Mouse (Mus musculus) MEL-GATA-1-ER (cell line): Measurements from ENCODE around the gene Cadps2.

Experiments used
- DNase-seq: peaks from one replicate; pipeline ENCODE4 v3.0.0-alpha.2; 2012; ENCODE audit warnings: low read depth; ENCODE audit errors: extremely low read depth

Cadps2 gene

DNA sequence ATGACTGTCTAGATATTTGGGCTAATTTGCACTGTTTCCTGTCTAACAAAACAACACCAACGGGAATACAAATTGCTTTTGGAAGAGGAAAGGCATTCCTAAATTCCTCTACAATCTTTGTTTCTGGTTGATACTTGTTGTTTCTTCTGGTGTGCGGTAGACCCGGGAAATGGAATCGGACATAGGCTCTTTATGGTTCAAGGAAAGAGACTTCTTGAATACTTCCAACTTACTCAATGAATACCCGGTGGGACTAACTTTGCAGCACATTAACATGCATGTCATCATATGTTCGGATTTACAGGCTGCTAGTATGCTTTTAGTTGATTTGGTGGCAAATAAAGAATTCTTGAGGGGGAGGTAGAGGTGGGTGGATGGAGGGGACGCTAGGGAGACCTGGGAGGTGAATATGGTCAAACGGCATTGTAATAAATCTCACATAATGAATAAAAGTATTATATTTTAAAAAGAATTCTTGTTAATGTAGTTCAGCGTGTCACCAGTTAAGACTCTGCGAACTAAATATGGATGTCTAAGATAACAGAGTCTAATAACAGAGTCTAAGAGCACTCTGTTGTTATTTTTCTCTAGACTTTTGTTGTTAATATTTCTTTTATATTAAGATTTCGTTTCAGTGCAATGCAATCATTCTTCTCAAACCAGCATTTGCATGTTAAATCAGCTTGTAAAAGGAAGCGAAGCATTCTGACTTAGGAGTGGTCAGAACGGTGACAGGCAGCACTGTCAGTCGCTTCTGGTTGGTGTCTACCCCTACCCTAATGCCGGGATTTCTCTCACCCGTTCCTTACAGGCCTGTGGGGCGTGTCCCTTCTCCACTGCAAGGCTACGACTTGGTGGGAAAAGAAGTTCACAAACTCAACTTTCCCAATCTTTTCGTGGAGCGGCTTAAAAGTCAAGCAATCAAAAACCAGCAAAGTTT lies 586.8 kb downstream of the Cadps2 start:
- no peak for DNase-seq

DNA sequence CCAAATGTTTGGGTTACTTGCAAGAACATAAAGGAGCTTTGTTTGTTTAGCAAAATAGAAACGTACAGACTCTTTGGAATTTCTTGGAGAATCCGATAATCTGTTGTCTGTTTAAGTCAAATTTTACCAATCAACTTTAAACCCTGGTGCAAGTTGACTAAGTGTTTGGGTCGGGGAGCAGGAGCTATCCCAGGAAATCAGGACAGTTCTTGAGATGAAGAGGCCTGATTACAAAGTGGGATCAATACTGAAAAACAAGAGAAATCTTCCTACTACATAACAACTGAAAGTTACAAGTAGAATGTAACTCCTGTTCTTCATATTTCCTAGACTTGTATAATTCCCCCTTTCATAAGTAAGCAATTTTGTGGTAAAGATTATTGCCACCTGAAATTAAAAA lies 587.8 kb downstream of the Cadps2 start:
- no peak for DNase-seq

DNA sequence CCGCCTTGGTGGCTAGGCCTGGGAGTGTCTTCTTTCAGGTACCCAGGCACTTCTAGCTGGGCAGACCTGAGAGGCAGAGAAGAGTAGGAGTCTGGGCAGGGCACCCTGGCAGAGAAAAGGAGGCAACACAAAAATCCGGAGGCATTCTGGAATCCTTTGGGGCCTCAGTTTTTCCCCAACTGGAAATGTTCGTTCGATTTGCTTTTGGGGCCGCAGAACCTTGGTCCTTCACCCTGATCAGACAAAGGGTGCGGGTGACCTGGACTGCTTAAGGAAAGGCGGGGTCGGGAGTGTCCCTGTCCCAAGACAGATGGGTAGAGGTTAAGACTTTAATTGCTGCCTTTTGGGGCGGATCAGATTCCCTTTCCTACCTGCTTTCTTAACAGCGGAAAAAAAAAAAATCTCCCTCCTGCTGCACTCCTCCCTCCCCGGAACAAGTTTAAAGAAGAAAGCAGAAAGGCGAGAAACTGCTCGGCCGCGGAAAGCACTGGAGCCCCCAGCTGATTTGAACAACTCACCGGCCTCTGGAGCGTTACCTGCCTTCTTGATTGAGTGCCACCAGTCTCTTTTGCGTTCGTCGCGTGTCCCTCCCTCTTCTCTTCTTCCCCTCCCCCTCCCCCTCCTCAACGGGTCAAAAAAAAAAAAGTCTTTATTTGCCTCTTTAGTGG lies 588.8 kb downstream of the Cadps2 start:
- DNase-seq = no peak

DNA sequence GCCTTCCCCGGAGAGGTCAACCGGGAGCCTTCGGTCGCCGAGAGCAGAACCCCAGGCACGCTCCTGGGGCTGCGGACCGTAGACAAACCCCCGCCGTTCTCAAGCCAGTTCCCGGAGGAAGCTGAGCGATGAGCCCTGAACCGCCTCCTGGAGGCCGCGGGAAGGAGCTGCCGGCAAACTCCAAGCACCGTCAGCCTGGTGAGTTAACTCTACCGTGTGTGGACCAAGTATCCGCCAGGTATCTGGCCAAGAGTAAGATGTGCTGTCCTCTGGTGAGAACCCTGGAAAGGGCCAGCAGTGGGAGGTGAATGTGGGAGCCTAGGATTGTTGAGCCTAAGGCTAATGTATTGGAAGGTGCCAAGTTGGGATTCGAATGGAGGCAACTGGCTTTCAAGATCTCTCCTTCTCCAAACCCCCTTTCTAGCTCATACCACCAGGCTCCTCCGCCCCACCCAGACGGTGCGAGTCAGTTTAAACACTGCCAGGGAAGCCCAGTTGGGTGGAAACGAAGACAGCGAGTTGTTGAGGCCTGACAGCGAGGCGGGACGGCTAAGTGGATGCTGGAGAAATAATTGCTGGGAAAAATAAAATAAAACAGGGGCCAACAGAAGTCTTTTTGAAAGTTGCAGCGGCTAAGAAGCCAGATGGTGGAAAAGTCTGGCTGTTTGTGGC lies 589.5 kb downstream of the Cadps2 start:
- no peak for DNase-seq

DNA sequence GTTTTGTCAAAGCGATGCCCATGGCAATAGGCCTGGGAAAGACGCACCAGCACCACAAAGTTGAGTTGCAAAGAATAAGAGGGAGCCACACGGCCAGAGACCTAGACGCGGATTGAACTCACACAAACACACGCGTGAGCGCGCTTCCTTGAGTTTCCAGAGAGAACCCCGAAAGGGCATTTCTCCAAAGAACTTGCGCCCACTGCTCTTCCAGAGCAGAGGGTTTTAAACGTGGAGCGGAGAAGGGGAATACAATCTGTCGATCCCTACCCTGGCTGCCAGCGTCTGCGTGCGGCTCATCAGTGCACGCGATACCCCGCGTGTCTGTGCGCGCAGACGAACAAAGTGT lies 590.2 kb downstream of the Cadps2 start:
- DNase-seq = no peak

DNA sequence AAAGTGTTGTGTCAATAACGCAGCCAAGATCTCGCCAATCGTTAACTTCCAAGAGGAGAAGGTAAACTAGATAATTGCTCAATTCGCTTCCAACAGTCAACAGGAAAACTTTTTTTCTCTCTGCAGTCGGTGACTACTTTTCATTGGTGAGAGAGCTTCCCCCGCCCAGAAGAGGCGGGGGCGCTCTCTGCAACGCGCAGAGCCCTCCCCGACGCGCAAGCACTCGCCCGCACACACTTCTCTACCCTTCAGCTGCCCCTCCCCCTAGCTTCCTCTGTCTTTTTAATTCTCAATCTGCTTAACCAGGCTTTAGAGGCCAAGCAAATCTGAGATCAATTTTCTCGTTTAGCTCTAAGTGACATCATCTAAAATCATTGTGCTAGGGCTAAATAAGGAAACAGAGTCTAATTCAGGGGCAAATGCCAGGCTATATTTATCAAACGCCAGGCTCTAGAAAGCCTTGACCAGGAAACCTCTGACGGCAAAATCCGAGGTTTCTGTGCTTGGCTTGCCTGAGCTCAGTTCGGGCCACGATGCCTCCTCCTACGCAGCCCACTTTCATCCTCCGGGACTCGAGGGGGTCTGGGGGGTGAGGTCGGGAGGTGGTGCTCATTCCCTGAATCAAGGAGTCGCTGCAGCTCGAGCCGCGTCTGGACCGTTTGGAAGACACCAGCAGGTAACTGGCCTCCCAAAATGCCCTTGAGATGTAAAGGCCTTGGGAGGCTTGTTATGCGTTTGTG lies 590.7 kb downstream of the Cadps2 start, which contains the start of gene Fezf1:
Gene Fezf1, minus strand, starts transcription at position 50 of the 740 bp plus-strand sequence.
- DNase-seq = no peak

DNA sequence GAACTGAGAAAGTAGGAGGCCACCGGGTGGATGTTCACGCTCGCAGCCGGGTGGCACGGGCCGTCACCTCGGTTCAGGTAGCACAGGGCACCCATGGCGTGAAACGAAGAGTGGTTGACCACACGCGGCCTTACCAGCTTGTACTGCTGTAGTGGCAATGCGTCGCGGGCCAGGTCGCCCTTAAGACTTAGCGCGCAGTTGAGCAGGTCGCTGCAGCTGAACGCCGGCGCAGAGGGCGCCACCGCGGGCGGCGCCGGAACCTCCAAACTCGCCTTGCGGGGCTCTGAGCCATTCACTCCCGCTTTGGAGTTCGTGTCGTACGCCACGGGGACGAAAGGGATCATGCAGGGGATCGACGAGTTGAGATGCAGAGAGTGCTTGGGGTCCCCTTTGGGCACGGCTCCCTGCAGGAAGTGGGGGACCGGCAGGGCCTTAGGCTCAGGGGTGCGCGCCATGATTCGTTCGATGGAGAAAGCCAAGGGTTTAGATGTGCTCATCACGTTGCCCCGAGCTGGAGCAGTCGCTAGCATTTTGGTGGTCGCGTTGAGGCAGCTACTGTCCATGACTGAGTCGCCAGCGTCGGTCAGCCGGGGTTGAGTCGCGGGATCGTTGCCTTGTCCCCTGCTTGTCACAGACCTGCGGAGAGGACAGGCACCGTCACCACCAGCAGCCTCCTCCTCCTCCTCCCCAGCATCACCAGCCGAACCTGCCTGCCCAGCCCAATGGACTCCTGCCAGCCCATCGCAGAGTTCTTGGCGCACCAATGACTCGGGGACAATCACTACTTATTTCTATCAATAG lies 591.5 kb downstream of the Cadps2 start:
- no peak for DNase-seq

DNA sequence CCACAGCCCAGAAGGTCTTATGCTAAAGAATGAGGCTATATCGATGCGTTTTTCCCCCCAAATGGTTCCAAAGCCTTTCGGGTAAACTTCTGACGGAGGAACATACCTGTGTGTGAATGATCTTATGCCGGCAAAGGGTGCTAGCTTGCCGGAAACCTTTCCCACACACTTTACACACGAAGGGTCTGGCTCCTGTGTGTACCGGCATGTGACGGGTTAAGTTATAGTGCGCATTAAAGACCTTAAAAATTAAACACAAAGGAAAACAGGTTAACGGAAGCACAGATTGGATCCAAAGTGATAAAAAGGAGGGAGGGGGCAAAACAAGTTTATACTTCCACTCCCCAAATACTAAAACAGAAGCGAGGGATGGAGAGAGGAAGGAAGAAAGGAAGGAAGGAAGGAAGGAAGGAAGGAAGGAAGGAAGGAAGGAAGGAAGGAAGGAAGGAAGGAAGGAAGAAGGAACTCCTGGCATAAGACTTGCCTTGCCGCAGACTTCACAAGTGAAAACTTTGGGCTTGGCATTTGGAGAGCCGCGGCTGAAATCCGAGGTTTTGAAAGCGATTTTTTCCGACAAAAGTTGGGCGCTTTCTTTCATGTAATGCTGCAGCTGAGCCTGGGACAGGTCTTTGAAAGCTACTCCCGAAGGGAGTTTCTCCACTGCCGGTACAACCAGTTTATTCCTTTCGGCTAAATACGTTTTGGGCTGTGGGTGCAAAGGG lies 592.3 kb downstream of the Cadps2 start:
- no peak for DNase-seq

DNA sequence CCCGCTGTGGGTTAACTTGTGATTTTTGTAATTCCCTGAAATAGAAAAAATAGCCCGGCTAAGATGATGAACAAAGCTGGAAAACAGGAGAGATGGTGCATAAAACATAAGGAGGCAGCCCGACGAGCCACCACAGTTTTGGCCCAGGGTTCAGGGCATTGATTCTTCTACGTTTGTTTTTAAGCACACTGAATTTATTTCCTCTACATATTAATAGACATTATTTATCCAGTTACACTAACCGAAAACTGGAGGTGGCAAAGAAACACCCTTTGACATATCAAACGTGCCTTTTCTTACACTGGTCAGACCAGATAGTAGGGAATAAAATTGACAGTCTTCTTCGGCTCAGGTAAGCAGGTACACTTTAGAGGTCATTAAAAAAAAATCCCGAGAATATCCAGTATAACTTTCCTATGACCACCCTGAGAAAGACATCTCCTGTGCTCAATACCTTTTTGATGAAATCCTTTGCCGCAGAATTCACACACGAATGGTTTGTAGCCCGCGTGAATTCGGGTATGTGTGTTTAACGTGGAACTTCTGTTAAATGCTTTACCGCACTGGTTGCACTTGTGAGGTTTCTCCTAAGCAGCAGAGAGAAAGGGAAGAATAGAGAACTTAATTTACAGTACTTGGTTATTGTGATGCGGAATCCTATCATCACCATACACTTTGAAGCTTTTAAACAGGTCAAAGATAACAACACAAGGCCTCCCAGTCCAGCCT lies 593.0 kb downstream of the Cadps2 start:
- no peak for DNase-seq

DNA sequence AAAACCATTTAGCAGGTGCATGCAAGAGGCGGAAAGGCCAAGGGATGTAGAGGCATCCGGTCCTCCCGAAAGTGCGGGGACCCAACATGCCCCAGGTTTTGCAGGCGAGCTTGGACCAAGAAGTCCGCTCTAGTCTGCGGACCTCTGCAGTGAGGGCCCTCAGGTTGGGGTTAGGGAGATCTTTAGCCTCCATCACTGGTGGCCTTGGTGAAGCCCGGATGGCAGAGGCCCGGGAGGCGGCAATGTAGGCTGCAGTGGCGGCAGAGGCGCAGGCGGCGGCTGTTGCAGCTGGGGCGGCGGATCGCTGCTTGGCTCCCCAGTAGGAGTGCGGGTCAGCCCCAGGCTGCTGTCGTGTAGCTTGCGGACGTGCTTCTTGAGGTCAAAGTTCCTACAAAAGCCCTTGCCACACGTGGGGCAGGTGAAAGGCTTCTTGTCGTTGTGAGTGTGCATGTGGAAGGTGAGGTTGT lies 593.6 kb downstream of the Cadps2 start:
- DNase-seq = no peak

DNA sequence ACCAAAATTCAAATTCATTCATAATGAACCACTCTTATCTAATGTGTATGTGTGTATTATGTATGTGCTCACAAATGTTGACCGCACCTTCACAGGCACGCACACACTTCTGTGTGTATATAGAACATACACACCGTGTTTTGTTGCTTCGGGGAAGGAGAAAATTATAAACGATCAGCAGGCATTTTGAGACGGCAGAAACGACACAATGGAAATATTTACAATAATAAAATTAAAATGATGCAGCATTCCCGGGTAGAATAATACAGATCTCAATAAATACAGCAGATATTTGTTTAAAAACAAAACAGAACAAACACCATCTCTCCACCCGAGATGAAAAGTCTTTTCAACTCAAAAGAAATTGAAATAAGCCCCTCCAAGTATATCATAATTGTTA lies 594.1 kb downstream of the Cadps2 start:
- DNase-seq = no peak

DNA sequence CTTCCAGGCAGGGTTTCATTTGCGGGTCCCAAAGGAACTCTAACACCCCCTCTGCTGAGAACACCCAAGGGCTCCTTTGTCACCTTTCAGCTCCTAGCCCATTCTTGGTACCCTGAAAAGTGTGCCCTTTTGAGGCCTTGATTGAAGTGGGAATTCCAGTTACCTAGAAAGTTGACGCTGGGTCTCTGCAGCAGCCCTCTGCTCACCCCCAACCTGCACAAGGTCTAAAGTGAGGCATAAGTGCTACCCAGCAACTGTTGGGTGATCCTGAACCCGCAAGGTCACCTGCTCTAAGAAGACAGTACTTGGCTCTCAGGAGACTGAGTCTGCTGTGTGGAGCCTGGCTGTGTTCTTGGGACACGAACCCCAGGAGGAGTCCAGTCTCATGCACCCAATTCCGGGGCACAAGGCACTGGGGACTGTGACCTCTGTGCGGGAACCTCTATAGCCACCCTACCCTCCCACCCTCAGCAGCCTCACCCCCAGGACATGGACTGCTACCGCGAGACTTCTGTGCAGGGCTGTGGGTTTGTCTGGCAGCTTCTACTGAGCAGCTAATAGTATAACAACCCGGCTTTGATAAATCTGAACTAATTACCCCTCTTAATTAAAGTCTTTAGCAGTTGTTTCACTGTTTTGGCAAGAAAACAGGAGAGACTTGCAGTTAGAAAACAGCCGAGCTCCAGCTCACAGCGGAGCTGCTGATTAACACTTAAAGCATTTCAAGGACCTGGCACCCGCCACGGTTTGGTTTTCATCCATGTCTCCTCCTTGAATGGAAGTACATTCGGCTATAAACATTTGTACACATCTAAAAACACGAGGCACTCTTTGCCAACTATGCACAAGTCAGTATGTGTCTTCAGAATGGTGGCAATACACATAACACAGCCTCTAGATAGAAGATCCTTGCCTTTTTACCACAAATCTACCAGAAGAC lies 595.1 kb downstream of the Cadps2 start:
- DNase-seq = no peak
